Mouse (Mus musculus): Measurements from ENCODE around the gene Lrrtm3. TPM values are rescaled to one million over a fixed set of nuclear protein-coding genes. Genes with fewer than 3 reads are reported as not detected.
A peak's percentile ranks its signal among the peaks of the same experiment; 100 is the strongest.

Lrrtm3 gene
- total and polyA plus RNA-seq, 3 experiments = 0.17 to 1.1 (median 0.89) TPM

DNA sequence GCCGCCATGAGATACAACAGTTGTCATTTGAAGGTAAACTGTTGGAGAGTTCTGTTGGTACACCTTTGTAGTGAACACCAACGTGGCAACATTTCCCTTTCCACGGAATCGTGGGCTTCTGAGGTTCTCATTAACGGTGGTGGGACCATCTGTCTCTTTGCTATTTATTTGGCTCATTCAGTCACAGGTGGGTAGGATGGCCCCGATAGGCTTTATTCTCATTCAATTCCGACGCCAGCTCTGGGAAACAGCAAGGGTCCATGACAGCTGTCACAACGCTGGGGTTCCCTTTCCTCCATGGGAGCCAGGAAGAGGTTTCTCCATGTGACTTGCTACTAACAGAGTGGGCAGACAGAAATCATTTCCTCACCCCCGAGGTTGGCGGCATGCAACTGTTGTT is 48.2 kb downstream of the Lrrtm3 start:
- no peak for DNase-seq

DNA sequence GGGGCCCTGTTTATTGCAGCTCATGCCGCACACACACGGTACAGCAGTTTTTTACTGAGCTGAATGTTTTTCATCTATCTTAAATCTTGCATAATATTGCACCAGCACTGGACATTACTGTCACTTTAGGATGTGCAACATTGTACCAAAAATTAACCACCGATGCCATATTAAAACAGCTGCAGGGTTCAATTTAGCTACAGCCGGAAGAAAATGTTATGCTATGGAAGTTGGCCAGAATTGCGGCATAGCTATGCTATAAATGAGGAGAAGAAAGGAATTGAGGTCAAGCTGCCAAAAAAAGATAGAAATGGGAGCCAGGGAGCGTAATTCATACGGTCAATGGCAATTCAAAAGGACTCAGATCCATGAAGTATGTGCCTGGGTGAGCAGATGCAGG is 48.9 kb downstream of the Lrrtm3 start:
- no peak for DNase-seq

DNA sequence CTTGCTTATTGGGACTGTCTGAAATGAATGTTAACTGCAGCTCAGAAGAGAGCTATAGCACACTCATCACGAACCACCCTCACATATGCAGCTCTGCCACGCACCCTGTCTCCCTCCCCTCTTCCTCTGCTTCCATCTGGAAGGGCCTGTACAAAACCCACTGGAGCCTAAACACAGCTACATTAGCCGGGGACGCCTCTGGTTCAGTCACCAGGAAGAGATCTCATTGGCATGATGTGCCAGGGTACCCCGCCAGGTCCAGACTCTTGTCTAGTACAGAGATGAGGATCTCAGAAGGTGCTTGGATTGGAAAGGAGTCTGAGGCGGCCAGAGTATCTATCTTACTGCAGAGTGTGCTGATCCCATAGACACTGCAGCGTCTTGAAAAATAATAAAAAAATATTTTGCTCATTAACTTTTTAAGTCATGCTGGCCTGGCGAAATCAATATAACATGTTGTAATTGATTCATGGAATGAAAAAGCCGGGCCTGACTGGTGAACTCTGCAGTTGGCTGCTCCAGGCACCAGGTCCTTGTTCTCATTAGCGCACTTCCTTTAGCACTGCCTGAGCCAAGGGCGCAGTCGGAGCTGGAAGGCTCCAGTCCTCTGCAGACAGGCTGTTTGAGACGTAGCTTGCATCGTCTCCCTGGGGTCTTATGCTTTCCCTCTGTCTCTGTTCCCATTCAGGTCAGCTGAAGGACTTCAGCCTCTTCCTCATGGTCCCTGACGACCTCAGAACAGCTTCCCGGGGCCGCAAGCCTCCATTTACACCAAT is 50.1 kb downstream of the Lrrtm3 start:
- no peak for DNase-seq

DNA sequence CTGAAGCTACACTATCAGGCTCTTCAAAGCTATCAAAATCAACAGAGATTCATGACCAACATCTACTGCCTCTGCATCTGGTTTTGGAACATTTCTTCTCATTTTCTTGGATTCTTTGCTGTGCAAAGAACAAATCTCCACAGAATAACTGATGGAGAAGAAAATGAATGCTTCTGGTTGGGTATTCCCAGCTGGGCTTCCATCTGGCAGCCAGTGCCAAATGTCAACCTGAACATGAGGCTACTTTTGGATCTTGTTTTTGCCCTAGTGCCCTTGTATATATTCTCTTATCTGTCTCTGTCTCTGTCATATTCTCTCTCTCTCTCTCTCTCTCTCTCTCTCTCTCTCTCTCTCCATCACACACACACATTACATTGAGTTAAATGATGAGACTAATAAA is 59.2 kb downstream of the Lrrtm3 start:
- no peak for DNase-seq

DNA sequence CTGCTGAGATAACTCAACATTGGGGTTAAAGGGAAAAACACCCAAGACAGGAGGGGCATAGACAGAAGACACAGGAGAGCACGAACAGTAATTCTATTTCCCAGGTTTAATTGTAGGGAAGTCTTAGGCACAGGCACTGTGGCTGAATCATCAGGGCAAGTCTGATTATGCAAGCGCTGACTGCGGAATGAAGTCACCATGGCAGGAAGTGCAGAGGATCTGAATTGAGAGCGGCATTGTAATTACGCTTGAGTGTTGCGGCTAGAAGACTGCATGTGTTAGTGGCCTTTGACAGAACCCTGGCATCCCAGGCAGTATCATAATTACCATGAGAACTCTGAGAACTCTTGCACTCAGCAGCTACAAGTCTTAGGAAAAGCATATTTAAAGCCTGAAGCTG is 66.7 kb downstream of the Lrrtm3 start:
- DNase-seq = peak; percentile 40

DNA sequence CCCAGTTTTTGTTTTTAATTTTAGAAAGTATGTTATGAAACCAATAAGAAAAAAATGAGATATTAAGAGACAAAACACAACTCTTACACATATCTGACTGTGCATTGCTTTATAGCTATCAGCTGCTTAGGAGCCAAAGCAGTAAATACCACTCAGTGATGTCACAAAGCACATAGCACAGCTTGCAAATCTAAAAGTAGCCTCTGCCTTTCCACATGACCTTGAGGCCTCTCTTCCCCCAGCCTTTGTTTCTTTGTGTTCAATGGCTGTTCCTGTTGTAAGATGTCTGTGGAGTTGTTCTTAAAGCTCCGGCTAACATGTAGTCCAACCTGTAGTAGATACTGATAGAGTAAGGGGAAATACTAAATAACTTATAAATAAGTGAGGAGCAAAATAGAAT is 69.7 kb downstream of the Lrrtm3 start:
- DNase-seq = no peak

DNA sequence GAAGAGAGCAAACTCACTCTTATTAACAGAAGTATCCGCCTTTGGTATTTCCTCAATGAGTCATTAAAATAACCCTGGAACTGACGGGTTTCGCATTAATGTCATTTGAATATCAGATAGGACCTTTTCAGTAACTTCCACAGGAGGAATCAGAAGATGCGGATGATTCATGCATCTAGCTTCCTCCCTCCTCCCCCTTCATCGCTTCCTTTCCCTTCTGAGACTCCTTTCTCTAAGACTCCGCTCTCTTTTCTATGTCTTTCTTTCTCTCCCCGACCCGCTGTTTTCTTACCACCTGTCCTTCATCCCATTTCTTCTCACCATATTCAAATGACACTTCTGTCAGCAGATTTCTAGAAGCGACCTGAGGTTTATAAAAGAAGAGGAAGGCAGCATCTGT is 88.1 kb downstream of the Lrrtm3 start:
- DNase-seq = no peak

DNA sequence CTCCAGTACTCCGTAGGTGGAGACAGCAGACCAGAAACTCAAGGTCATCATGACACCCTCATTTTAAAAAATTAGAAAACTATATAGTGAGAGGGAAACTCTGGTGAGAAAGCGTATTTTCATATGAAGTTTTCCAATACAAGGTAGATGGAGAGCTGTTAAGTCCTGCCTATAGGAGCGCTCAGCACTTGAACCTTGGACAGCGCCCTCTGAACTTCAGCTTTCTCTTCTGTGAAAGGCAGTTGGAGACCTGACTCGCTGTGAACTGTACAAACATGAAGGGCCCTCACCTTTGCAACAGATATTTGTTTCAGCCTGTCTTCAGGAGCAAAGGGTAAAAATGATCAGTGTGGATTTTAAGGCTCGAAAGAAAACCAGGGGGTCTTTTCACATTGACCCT is 88.5 kb downstream of the Lrrtm3 start:
- no peak for DNase-seq

DNA sequence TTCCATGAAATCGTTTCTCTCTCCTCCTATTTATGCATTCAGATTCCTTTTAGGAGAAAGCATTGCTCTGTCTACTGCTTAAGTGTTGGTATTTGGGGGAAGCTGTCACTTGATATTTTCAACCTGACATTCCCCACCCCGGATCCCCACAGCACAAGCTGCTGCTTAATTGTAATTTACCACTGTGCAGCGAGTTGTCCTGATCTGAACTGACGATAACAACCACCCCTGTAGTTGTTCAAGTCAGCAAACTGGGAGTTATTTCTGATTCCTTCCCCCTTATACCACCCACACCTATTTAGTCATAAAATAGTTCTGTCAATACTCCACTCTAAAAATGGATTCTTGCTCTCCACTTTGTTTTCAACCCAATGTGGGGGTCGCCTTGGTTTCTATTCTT is 95.8 kb downstream of the Lrrtm3 start:
- DNase-seq = no peak

DNA sequence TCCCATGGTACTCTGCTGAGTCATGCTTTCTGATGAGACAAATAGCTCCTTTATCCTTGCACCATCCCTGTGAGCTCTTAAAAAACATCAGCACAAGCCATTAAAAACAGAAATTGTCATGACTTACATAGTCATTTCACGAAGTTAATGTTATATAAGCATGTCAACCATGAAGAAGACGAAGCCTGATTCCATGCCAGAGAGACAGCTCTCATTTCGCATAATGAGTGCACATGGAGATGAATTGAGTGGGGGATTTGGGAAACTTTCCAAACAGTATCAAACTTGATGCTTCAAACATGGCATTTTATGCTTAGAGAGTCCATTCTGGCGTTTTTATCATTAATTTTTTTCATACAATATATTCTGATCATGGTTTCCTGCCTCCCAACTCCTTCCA is 104.5 kb downstream of the Lrrtm3 start:
- no peak for DNase-seq

DNA sequence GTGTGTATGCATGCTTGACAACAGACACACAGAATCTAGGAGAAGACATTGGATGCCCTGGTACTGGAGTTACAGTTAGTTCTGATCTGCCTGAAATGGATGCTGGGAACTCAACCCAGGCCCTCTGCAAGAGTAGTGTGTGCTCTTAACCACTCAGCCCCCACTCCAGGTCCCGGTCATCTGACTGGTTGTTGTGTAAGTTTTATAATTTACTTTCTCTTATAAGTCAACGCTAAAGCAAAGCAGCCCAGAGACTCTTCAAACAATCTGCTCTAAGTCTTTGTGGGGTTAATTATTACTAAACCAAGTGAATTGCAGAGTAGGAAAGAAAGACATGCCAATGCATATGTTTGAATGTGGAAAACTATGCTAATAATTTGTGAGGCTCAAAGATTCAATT is 110.7 kb downstream of the Lrrtm3 start:
- no peak for DNase-seq

DNA sequence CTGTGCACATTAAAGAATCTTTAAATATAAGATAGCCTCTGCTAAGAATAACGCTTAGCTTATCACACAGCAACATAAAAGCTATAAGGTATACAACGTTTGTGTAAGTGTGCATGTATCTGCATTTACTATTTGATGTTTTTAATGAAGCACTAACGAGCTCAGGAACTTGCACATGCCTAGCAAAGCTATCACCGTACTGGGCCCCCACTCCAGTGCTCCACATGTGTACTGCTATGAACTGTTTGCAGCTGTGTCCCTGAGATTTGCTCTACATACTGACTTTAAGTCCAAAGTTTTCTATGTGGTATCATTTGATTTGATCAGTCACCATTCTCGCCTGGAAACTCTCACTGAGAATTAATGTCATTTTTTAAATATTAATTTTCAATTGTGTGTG is 111.1 kb downstream of the Lrrtm3 start:
- DNase-seq = no peak

DNA sequence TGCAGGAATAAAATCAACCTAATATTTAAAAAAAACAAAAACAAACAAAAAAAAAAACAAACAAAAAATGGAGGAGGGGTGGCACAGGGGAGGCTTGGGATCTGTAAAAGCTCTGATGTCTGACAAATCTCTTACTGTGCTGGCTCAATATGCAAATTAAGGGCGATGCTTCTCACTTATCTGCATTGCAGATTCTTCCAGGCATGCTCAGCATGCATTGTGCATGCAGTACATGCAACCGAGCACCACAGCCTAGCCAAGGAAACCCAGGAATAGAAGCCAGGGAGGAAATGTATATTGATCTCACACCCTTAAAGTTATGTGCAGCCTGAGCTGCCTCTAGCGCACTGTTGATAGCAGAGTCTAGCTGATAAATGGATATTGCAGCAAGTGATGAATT is 111.5 kb downstream of the Lrrtm3 start:
- no peak for DNase-seq

DNA sequence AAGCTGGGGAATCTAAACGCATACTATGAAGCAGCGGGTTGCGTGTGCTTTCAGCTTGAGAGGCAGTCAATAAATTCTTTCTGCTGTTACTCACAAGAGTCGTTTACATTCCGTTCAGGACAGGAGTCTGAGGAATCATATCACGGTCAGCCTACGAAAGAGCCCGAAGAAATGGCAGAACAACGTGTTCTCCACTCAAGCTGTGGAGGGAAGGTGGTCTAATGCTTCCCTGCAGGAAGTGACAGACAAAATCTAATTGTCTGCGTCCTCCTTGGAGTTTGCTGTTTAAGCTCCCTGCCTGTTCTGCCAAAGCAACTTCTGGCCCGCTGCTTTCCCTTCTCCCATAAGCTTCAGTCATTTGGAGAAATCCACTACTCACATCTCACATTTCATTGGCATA is 112.0 kb downstream of the Lrrtm3 start:
- no peak for DNase-seq

DNA sequence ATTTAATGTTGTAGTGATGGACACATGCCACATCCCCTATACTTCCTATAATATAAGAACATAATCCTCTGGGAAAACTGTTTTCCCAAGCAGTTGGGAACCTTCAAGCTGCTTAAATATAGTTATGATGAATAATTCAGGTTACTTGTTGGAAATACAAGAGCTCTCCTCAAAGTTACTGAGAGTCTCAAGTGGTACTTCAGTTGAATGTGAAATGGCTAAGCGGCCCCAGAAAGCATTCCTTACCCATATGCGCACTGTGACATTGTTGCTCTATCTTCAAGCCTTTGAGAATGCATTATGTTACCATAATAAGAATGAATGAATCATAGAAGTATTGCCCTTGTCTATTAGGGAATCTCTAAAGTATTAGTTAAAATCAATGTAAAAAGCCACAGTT is 117.8 kb downstream of the Lrrtm3 start:
- no peak for DNase-seq

DNA sequence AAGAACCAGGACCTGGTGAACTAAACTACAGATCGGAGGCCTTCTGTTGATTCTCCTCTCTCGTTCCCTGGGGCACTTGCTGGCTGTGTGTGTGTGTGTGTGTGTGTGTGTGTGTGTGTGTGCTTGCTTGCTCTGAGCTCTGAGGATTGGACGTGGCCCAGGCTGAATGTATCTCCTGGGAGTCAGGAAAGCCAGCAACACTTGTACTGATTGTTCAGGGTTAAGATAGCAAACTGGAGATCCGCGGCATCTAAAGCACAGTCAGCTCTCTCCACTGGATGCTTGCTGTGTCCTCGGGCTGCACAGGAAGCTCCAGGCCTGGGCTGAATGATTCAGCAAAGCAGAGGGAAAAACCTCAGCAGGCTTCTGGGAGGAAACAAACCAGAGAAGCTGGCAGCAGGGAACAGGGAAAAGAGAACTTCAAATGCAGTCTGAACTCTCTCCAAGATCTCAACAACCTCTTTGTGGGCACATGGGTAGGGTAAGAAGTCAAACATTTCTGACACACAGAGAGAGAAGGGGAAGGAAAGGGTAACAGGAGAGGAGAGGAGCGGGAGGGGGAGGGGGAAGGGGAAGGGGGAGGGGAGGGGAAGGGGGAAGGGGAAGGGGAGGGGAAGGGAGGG is 135.7 kb downstream of the Lrrtm3 start:
- DNase-seq = peak; percentile 10

DNA sequence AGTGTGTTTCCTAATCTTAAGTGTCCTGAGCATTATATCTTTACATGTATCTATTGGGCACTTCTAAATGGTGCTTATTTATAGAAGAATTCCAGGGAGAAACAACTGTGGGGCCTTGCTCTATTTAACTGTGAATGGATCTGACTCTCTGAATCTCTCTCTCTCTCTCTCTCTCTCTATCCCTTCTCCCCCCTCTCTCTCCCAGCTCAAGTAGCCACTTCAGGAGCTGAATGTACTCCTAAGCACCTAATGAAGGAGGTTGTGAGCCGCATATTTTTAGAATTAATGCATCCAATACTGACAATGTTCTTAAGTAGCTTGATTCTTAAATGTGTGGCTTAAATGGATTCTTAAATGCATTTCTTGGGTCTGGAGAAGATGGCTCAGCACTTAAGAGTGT is 138.6 kb downstream of the Lrrtm3 start:
- DNase-seq = no peak

DNA sequence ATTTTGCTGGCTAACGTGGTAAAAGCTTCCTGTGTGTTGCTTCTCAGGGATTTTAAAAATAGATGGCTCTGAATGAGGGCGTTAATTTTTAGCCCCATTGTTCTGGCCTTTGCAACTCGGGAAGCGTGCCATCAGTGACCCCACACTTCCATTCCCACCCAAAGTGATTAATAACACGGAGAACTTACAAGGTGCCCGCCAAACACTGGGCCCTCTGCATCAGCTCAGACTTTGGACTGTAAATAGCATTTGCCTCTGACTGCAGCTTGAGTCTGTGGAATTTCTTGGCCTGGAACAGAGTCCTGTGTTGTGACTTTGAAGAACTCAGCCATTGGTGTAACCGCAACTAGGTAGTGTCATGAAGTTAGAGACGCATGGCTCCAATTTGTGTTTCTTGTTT is 139.2 kb downstream of the Lrrtm3 start:
- peak; percentile 2 for DNase-seq

DNA sequence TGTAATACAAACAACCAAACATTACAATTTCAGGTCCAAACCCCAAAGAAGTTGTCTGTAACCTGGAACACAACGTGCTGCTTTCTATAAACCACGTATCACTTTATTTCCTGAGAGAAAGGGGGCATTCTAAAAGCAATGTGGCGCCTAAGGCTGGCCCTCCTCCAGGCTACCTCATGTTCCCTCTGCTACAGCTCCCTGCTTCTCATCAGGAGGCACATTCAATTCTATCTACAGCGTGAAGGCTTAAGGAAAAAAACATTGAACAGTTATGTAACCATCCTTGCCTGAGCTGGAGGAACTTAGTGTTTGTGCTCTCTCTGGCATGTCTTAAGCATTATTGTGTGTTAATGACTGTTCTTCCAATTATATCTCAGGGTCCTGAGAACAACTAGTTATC is 142.8 kb downstream of the Lrrtm3 start:
- DNase-seq = no peak

DNA sequence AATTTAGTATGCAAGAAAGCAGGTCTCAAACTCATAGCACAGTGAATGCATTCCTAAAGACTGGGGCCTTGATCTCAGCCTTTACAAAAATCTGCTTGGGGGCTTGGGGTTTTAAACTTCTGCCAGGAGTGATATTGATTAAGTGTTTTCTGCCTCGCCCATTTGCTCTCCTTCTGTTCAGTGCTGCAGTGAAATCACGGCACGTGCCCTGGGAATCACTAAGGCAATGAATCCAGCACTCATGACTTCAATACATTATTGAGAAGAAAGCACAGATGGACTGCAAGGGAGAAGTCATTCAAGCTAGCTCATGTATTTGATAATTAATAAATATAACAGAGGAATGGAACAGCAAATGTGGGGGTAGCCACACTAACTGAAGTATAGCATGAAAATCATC is 144.5 kb downstream of the Lrrtm3 start:
- no peak for DNase-seq

DNA sequence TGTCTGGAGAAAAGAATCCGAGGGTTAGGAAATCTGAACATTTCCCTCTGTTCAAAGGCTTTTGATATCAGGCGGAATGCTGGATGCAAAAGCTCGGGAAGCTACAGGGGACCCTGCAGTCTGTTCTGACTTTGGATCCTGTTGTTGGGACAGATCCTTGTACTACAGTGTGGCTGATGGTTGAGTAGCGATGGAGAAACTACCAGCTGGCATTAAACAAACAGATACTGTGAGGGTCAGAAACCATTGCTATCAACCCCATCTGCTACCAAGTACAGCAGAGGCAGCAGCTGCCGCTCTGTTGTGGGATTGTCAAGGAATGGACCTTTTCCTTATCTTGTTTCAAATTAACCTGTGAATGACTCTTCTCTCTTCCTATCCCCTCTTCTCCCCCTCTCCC is 156.1 kb downstream of the Lrrtm3 start:
- no peak for DNase-seq

DNA sequence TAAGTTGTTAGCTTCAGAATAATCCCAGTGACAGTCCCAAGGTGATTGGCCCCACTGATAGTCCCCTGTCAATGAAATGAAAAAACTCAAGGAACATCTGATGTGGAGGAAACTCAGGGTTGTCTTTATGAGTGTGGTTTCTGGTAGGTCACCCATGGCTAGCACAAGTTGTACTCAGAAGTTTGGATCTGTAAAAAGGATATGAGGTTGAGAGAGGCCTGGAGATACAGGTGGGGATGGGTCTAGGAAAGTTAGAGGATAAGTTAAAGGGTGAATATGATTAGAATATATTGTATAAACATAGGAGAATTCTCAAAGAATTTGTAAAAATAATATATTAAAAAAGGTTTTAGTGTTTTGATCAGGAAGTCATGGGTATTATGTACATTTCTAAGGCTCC is 162.7 kb downstream of the Lrrtm3 start, which contains the start of gene Gm10118:
TSS of gene Gm10118 (minus strand) at position 101 of the 400 bp plus-strand sequence.
- DNase-seq = no peak

DNA sequence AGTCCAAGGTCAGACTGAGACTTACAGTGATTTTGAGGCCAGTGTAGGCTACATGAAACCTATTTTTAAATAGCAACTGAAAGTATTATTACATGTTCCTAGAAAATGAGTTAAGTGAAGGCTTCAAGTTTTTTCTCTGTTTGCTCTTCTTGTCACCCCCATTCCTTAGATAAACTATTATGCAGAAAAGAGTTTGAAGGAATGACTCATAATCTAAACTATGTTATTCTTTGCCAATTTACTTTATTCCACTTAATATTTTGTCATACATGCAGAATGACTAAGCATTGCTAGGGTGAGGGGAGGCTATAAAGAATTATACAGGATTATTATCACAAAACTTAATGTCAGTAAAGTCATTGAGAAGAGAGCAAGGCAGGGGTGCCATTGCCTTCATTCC is 181.2 kb downstream of the Lrrtm3 start:
- no peak for DNase-seq

DNA sequence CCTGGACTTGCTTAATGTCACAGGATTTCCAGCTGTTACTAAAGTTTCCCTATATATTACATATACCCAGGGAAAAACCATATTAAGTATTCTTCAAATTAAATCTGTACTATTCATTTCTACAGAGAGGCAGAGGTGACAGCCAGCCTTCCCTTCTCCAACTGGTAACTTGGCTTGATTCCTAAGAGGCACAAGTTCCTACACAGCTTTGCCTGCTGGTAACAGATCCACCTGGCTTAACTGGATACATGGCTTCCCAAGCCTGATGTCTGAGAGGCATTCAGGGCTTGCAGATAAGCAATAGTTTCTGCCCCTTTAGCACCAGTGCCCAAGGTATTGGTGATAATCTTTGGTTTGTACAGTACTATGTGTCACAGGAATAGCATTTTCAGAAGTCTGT is 190.2 kb downstream of the Lrrtm3 start:
- no peak for DNase-seq
